Mouse (Mus musculus) cerebellum, adult 2 months (tissue): ENCODE results near the gene Cct6b.

Experiments
- CTCF ChIP-seq: fragments of 200-500 bp; IDR thresholded peaks from 2 replicates; pipeline ENCODE4 v1.5.1; 2011; ENCODE audit warnings: low read depth, mild to moderate bottlenecking, control low read depth, low read length, moderate library complexity, borderline replicate concordance; ENCODE audit not compliant: insufficient read depth
- POLR2A ChIP-seq: fragments of 200-500 bp; IDR thresholded peaks from 2 replicates; pipeline ENCODE4 v1.6.1; 2011; ENCODE audit warnings: low read length, control low read depth, borderline replicate concordance; ENCODE audit not compliant: insufficient read depth

DNA sequence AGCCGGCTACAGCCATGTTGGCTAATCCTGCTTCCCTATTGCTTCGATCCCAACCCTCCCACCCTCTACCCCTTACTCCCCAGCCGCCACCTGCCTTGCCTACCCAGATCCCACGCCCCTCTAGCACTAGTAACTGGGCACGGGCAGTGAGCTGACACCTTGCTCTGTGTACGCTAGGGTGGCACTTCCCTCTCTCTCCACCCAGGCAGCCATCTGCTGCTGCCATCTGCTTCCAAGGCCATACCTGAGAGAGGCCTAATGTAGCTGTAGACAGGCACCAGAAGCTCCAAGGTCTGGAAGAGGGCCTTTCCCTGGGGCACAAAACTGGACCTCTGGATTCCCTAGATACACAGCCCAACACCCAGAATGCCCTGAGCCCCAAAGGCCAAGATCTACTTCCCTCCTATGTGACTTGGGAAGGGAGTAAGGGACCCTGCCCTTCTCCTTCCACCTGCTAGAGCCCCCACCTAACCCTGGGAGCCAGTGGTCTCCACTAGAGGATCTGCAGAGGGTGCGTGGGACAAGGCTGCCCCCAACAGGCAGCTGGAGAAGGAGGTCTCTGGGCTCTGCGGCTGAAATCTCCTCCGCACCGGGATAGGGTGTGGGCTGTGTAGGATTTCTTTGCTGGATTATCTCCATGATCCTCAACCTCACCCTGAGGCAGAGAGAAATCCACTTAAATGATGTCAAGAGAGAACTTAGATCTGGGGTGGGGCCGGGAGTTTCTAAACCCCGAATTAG is 80.2 kb downstream of the Cct6b start:
- TF ChIP-seq CTCF (peak; percentile 40; the same call in 1 of the 2 replicates), POLR2A (no peak)
